Mouse (Mus musculus) E14TG2a.4 (cell line): ENCODE measurements around the gene Klhdc4.

Source experiments
- CTCF ChIP-seq: conservative IDR thresholded peaks from 2 replicates; pipeline ENCODE4 v1.5.1; 2014; ENCODE audit warnings: low read length
- NANOG ChIP-seq: IDR thresholded peaks from 2 replicates; pipeline ENCODE4 v1.6.1; 2014; ENCODE audit warnings: borderline replicate concordance, low read length, mixed read lengths
- POU5F1 ChIP-seq: IDR thresholded peaks from 2 replicates; pipeline ENCODE4 v1.6.1; 2014; ENCODE audit warnings: low read length, borderline replicate concordance

DNA sequence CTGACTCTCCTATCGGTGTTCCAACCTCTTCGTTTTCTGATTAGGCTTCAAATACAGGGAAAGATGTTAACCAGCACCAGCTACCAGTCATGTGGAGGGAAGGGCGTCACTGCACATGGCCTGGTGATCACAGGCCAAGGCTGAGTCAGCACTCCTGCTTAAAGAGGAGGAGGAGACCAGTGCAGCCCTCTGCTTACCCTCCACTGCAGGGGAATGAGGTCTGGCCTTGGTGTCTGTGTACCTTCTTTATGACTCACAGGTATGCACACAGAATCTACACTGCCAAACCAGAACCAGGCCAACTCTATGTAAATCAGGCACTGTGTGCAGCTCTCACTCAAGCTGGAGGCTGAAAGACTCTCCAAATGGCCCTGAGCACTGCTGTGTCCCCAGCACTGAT is 17.9 kb downstream of the Klhdc4 start:
- TF ChIP-seq CTCF (no peak), POU5F1 (no peak), NANOG (no peak)
